Mouse (Mus musculus) spleen, adult 2 months (tissue): Measurements from ENCODE around the gene Arhgef38.

ENCODE experiments used
- CTCF ChIP-seq: fragments of 200-500 bp; IDR thresholded peaks from 2 replicates; pipeline ENCODE4 v1.5.1; 2011; ENCODE audit warnings: mild to moderate bottlenecking, inconsistent platforms; ENCODE audit not compliant: insufficient read depth, insufficient read length, insufficient replicate concordance; ENCODE audit errors: extremely low read depth
- POLR2A ChIP-seq: fragments of 200-500 bp; IDR thresholded peaks from 2 replicates; pipeline ENCODE4 v1.6.1; 2011; ENCODE audit warnings: low read depth, low read length, inconsistent platforms

GRCm38 (mm10) chr3:133141877-133142276 lies 92.9 kb downstream of the Arhgef38 start:
- no peak for TF ChIP-seq CTCF
- no peak for TF ChIP-seq POLR2A
